Mouse (Mus musculus): Measurements from ENCODE around the gene Hhat. TPM values are rescaled to one million over a fixed set of nuclear protein-coding genes. Genes with fewer than 3 reads are reported as not detected.

The Hhat gene
- polyA plus RNA-seq, 1 experiment from 2014 or later, result 10.7 TPM

DNA sequence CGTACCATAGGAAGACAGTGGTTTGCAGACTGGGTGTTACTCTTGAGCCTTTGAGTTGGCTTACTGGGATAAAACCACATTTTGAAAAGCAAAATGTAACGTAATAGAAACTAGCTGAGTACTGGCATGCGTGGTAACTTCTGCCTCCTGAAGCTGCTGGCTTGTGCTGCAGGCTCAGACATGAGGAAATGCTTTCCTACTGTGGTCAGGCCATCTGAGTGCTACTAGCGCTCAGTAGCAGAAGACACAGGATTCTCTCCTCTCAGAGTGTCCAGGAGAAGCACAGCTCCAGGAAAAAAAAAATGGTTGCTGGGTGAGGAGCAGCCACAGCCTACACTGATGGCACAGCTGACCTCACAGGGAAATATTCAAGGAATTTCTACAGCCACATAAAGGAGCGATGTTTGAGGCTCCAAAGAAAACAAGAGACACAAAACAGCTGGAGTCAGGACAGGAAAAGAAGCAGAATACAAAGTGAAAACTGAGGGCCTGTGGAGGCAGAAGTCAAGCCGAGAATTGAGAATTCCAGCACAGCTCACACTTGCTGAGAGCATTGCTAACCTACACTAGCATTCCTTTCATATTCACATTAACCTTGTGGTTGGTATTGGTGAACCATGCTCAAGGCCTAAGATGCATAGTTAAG, 8.0 kb upstream of the Hhat start:
- Histone ChIP-seq H3K4me2 (no peak overlapping the region), H3K4me3 (no peak overlapping the region), H3K4me1 (peaks cover 10% of the 10 kb centered on the region), H3K36me3 (no peaks in the 10 kb centered on the region), H3K27ac (peak overlapping the region; percentile 15), H3K27me3 (no peaks in the 10 kb centered on the region), H3K9ac (no peak overlapping the region), H3K9me3 (no peaks in the 10 kb centered on the region)
- WGBS, result 30% methylated on average over 6 of the region's 6 CpGs
- peak; percentile 33; the same call in 1 of the 2 replicates for ATAC-seq (ENCODE audit: borderline replicate concordance, extremely low read depth, low FRiP score, low TSS enrichment)

DNA sequence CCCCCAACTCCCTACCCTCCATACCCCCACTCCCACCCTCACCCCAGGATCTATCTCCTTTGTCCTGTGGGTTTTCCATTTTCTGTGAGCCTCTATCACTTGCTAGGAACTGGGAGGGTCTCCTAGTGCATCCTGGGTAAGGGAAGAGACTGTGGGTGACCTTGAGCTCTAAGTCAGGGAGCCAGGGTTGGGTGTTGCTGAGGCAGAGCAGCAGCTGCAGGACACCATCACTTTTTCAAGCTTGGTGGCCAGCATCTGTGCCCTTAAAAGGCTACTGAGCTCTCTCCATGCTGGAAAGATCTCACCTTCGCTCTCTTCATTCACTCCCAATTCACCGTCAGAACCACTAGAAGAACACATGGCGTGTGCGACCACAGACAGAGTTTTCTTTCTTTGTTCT, 7.2 kb upstream of the Hhat start:
- no peaks in the 10 kb centered on the region for H3K9me3 ChIP-seq
- no peak for ATAC-seq (ENCODE audit: borderline replicate concordance, extremely low read depth, low FRiP score, low TSS enrichment)
- H3K9ac ChIP-seq, result no peak overlapping the region
- no peaks in the 10 kb centered on the region for H3K36me3 ChIP-seq
- H3K27ac ChIP-seq, result peak overlapping the region; percentile 15; the same call in 1 of the 2 replicates
- 92% methylated on average over 4 of the region's 4 CpGs for WGBS
- H3K27me3 ChIP-seq, result no peaks in the 10 kb centered on the region
- H3K4me1 ChIP-seq, result peaks cover 8% of the 10 kb centered on the region; the same call in 1 of the 2 replicates
- H3K4me3 ChIP-seq, result no peak overlapping the region
- H3K4me2 ChIP-seq, result no peak overlapping the region

DNA sequence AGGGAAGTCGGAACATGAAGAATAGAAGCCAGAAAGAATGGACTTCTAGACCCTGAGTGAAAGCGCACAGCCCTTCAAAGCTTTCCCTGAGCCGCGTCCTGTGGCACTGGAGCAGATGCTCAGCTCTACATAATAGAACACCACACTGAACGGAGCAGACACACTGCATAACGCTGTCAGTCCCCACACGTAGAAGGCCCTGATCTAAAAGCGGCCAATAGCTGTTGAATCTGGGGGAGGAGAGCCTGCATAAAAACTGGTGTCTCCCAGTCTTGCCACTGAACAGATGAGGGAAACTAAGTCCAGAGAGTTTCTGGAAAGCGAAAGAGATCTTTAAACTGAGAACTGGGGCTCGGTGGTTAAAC, 911 bp downstream of the Hhat start:
- H3K4me2 ChIP-seq, result peak overlapping the region; percentile 94
- no peaks in the 10 kb centered on the region for H3K36me3 ChIP-seq
- H3K9me3 ChIP-seq, result no peaks in the 10 kb centered on the region
- no peaks in the 10 kb centered on the region for H3K27me3 ChIP-seq
- peaks cover 16% of the 10 kb centered on the region for H3K4me1 ChIP-seq
- peak overlapping the region; percentile 94 for H3K27ac ChIP-seq
- H3K4me3 ChIP-seq, result peak overlapping the region; percentile 74
- peak overlapping the region; percentile 91 for H3K9ac ChIP-seq
- ATAC-seq (ENCODE audit: borderline replicate concordance, extremely low read depth, low FRiP score, low TSS enrichment), result peak; percentile 72; the same call in 1 of the 2 replicates
- WGBS, result 14% methylated on average over 10 of the region's 10 CpGs

DNA sequence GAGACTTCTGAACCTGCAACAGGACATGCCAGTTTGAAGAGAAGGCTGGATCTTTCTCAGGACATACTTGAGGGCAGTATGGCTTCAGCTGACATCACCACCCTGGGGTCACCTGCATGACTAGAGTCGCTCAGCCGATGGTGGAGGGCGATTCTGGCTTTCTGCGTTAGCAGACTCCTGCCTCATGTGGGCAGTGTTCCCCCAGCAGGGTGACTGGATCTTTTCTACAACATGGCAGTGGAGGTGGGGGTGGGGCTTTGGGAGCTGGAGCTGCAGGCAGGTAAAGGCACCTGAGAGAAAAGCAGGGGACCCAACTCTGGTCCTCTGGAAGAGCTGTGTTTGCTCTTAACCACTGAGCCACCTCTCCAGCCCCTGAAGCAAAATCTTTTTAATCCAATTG, 5.5 kb downstream of the Hhat start:
- Histone ChIP-seq H3K4me3 (no peak overlapping the region), H3K36me3 (no peaks in the 10 kb centered on the region), H3K27me3 (no peaks in the 10 kb centered on the region), H3K4me1 (peaks cover 7% of the 10 kb centered on the region), H3K9me3 (no peaks in the 10 kb centered on the region), H3K9ac (no peak overlapping the region), H3K4me2 (no peak overlapping the region), H3K27ac (no peak overlapping the region)
- no peak for ATAC-seq (ENCODE audit: borderline replicate concordance, extremely low read depth, low FRiP score, low TSS enrichment)
- 36% methylated on average over 4 of the region's 4 CpGs for WGBS

DNA sequence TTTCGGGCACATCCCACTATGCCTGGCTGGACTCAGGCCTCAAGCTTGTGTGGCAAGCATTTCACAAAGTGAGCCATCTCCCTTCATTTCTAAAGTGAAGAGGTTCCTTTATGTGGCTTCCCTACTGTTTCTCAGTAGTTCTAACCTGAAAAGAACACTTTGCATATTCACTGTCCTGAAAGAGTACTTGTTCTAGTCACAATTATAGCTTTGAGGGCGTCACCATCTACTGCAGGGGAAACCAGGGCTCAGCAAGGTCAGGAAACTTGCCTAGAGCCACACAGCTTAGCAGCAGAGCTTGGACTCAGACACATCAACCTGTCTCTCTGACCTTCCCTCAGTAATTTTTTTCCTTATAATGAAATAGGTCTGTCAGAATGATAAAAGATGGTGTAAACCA, 6.5 kb downstream of the Hhat start:
- Histone ChIP-seq H3K4me1 (peaks cover under 1% of the 10 kb centered on the region), H3K27ac (no peak overlapping the region), H3K4me2 (no peak overlapping the region), H3K9me3 (no peaks in the 10 kb centered on the region), H3K27me3 (no peaks in the 10 kb centered on the region), H3K9ac (no peak overlapping the region), H3K36me3 (no peaks in the 10 kb centered on the region), H3K4me3 (no peak overlapping the region)
- 78% methylated on average over 2 of the region's 2 CpGs for WGBS
- no peak for ATAC-seq (ENCODE audit: borderline replicate concordance, extremely low read depth, low FRiP score, low TSS enrichment)

DNA sequence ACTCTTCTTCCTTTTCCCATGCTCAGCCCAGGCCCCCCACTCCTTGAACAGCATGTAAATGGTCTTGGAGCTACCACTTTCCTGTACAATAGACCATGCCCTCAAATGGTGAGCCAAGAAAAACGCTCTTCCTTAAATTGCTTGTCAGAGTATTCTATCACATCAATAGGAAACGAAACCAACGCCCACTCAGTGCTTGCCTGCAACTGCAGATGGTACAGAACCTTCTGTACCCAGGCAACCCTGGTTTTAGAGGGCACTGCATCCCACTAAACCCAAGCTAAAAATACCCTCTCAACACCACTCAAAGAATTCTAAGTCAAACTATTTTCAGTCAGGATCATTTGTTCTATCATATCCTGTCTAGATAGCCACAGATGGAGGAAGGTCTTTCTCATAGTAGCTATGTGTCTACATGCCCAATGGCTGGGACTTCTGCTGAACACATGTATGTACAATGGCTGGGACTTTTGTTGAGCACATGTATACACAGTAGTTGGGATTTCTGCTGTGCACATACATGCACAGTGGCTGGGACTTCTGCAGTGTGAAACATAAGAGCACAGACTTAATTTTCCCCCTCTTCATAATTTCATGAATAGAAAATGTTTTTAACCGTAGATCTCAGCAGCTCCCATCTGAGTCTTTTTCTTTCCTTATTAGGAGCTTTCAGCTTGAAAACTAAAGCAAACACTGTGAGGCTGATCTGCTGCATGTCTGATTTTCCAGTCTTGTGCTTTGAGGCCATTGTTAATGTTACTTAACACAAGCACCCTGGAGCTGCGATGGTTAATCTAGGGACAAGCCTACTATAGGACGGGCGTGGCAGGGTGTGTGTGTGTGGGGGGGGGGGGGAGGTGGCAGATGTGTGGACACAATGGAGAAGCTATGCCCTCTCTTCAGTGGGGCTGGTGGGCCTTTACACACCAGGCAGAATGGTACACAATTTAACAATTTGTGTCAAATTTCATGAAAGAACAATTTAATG, 7.8 kb downstream of the Hhat start:
- Histone ChIP-seq H3K4me3 (no peak overlapping the region), H3K4me2 (no peak overlapping the region), H3K36me3 (no peaks in the 10 kb centered on the region), H3K9me3 (no peaks in the 10 kb centered on the region), H3K27ac (no peak overlapping the region), H3K9ac (no peak overlapping the region), H3K27me3 (no peaks in the 10 kb centered on the region), H3K4me1 (no peaks in the 10 kb centered on the region)
- ATAC-seq (ENCODE audit: borderline replicate concordance, extremely low read depth, low FRiP score, low TSS enrichment), result no peak
- 58% methylated on average over 7 of the region's 7 CpGs for WGBS

DNA sequence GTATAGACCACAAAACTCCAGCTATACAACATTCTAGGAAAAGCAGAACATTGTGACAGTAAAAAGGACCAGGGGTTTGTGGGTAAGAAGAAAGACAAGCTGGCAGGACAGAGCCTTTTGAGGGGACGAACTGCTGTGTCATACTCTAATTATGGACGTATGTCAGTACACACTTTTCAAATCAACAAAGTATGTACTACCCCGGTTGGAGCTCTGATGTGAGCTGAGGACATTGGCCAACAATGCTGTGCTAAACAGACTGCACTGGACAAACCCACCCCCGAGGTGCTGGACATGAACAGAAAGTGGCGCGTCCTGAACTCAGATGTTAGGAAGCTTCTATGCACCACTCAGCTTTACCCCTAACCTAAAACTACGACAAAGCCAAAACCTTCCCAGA, 14.3 kb downstream of the Hhat start:
- 55% methylated on average over 7 of the region's 7 CpGs for WGBS
- Histone ChIP-seq H3K4me3 (no peak overlapping the region), H3K9me3 (no peaks in the 10 kb centered on the region), H3K27ac (no peak overlapping the region), H3K4me1 (peaks cover 25% of the 10 kb centered on the region; the same call in 1 of the 2 replicates), H3K36me3 (no peaks in the 10 kb centered on the region), H3K27me3 (no peaks in the 10 kb centered on the region), H3K9ac (no peak overlapping the region), H3K4me2 (no peak overlapping the region)
- peak; percentile 50; the same call in 1 of the 2 replicates for ATAC-seq (ENCODE audit: borderline replicate concordance, extremely low read depth, low FRiP score, low TSS enrichment)

DNA sequence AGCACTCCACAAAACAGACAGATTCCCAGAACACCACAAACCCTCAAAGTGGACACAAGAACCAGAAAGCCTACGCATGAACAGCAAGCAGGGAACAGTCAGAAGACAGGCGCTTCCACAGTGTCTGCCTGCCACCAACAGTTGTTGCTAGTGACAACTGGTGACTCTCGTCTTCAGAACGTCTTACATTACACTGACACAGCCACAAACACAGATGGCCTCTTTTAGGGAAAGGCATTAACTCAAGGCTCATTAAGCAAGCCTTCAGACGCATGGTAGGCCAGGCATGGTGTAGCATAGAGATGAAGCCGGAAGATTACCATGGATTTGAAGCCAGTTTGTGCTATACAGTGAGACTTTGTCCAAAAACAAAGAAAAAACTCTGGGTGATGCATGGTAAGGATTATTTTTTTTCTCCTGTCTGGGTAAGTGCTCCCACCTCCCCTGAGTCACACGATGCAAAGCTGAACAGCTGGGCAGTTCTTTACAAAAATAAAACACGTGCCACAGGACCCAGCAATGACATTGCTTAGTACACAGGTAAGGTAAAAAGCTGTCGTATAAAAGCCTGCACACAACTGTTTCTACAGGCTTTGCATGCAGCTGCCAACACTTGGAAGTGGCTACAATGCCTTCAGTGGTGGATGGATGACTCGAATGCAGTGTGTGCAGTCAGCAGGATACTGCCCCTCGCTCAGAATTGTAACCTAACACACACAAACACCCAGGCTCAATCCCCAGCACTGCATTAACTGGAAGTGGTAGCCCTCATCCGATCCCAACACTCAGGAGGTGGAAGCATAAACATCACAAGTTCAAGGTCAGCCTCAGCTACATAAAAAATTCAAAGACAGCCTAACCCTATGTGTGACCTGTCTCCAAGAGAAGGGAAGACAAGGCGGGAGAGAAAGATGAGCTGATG, 15.1 kb downstream of the Hhat start:
- Histone ChIP-seq H3K9ac (no peak overlapping the region), H3K27ac (no peak overlapping the region), H3K4me2 (no peak overlapping the region), H3K9me3 (no peaks in the 10 kb centered on the region), H3K4me3 (no peak overlapping the region), H3K4me1 (peaks cover 25% of the 10 kb centered on the region; the same call in 1 of the 2 replicates), H3K36me3 (no peaks in the 10 kb centered on the region), H3K27me3 (no peaks in the 10 kb centered on the region)
- peak; percentile 85; the same call in 1 of the 2 replicates for ATAC-seq (ENCODE audit: borderline replicate concordance, extremely low read depth, low FRiP score, low TSS enrichment)
- WGBS, result 44% methylated on average over 13 of the region's 13 CpGs

DNA sequence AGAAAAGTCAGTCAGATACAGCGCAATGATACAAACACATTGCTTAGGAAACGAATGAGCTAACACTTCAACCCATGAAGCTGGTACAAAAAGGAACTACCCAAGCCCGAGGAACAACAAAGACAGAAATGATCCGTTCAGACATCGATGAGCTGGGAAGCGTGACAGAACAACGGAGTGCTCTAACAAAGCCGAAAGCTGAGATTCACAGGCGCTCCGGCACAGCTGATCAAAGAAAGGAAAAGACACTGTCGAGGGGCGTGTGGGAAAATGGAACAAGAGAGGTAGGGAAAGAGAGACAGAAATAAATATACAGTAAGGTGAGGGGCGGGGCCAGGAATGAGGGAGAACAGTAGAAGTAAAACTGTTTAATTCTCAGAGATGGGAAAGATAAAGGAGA, 15.8 kb downstream of the Hhat start:
- Histone ChIP-seq H3K36me3 (no peaks in the 10 kb centered on the region), H3K4me3 (no peak overlapping the region), H3K9ac (no peak overlapping the region), H3K27me3 (no peaks in the 10 kb centered on the region), H3K9me3 (no peaks in the 10 kb centered on the region), H3K4me2 (no peak overlapping the region), H3K27ac (no peak overlapping the region), H3K4me1 (peaks cover 25% of the 10 kb centered on the region; the same call in 1 of the 2 replicates)
- ATAC-seq (ENCODE audit: borderline replicate concordance, extremely low read depth, low FRiP score, low TSS enrichment), result no peak
- 69% methylated on average over 13 of the region's 13 CpGs for WGBS

DNA sequence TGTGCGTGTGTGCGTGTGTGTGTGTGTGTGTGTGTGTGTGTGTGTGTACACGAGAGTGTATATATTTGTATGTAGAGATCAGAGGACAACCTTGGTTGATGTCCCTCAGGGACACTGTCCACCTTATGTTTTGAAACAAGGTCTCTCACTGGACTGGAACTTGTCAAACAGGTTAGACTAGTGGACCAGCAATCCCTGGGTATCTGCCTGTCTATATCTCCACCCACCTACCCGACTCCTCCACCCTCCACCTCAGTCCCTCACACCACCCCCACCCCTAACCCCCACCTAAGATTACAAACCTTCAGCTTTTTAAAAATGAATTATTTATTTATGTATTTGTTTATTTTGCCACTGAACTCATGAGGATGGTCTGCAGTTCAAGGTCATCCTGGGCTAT, 16.8 kb downstream of the Hhat start:
- no peaks in the 10 kb centered on the region for H3K27me3 ChIP-seq
- H3K27ac ChIP-seq, result no peak overlapping the region
- no peaks in the 10 kb centered on the region for H3K9me3 ChIP-seq
- no peak for ATAC-seq (ENCODE audit: borderline replicate concordance, extremely low read depth, low FRiP score, low TSS enrichment)
- no peak overlapping the region for H3K9ac ChIP-seq
- WGBS, result 84% methylated on average over 4 of the region's 4 CpGs
- no peaks in the 10 kb centered on the region for H3K36me3 ChIP-seq
- H3K4me3 ChIP-seq, result no peak overlapping the region
- no peak overlapping the region for H3K4me2 ChIP-seq
- peaks cover 25% of the 10 kb centered on the region; the same call in 1 of the 2 replicates for H3K4me1 ChIP-seq
